Mouse (Mus musculus) left cerebral cortex, adult 18-20 months (tissue): ENCODE measurements around the gene Upf2. TPM values are rescaled to one million over a fixed set of nuclear protein-coding genes. Genes with fewer than 3 reads are reported as not detected.

Source experiments
- DNase-seq, 2 experiments: peaks; one replicate each; pipeline ENCODE4 v3.0.0; 2021 to 2022; ENCODE audit warnings: low spot score in 2 of 2, mixed read lengths in 1 of 2
- long read RNA-seq, 2 experiments: library from polyadenylated mRNA; stranded (forward); transcript quantifications; one replicate each; pipeline ENCODE4 v2.0.0; 2021
- total RNA-seq, 2 experiments: library from RNA; stranded (reverse); gene quantifications; 2 replicates each; pipeline ENCODE4 v1.2.3; 2021

Gene Upf2
- 10 to 100 TPM; 42.9 to 44.9 TPM for total RNA-seq
- long read RNA-seq, experiment 1, full-length matches to known transcripts, result 11 of 23 reads
- long read RNA-seq, experiment 1, partial matches to known transcripts, result 6 of 23 reads
- long read RNA-seq, experiment 1, other reads (novel, unspliced or antisense), result 6 of 23 reads
- long read RNA-seq, experiment 2, full-length matches to known transcripts, result 7 of 16 reads
- long read RNA-seq, experiment 2, partial matches to known transcripts, result 5 of 16 reads
- long read RNA-seq, experiment 2, other reads (novel, unspliced or antisense), result 4 of 16 reads

- peak; percentile 91 to 92 for DNase-seq
Observed at GRCm38 (mm10) chr2:5950766-5951595, at the start of gene Upf2. Gene Upf2, plus strand, starts transcription at chr2:5951469.

GRCm38 (mm10) chr2:5906092-5906491 is 45.2 kb upstream of the Upf2 start:
- DNase-seq, result peak in 1 of 2 experiments; percentile 30

- no peak for DNase-seq
Observed at GRCm38 (mm10) chr2:5906625-5907024, 44.6 kb upstream of the Upf2 start.

GRCm38 (mm10) chr2:5911282-5911965 is 39.8 kb upstream of the Upf2 start:
- peak in 1 of 2 experiments; percentile 24 for DNase-seq

- no peak for DNase-seq
Observed at GRCm38 (mm10) chr2:5922823-5923222, 28.4 kb upstream of the Upf2 start.

- no peak for DNase-seq
Observed at GRCm38 (mm10) chr2:5923786-5924185, 27.5 kb upstream of the Upf2 start.

GRCm38 (mm10) chr2:5927481-5927880 is 23.8 kb upstream of the Upf2 start:
- DNase-seq, result no peak

- no peak for DNase-seq
Observed at GRCm38 (mm10) chr2:5929793-5930192, 21.5 kb upstream of the Upf2 start.

- DNase-seq, result no peak
Observed at GRCm38 (mm10) chr2:5930291-5931054, 20.8 kb upstream of the Upf2 start.

GRCm38 (mm10) chr2:5931938-5932337 is 19.3 kb upstream of the Upf2 start:
- no peak for DNase-seq

- DNase-seq, result no peak
Observed at GRCm38 (mm10) chr2:5934936-5935335, 16.3 kb upstream of the Upf2 start.

GRCm38 (mm10) chr2:5936068-5936467 is 15.2 kb upstream of the Upf2 start:
- DNase-seq, result no peak

- no peak for DNase-seq
Observed at GRCm38 (mm10) chr2:5936550-5936949, 14.7 kb upstream of the Upf2 start.

GRCm38 (mm10) chr2:5939319-5939718 is 11.9 kb upstream of the Upf2 start:
- no peak for DNase-seq

- DNase-seq, result no peak
Observed at GRCm38 (mm10) chr2:5939911-5940310, 11.4 kb upstream of the Upf2 start.

- peak; percentile 24 to 30 for DNase-seq
Observed at GRCm38 (mm10) chr2:5940936-5941335, 10.3 kb upstream of the Upf2 start.

GRCm38 (mm10) chr2:5941861-5942415 is 9.3 kb upstream of the Upf2 start:
- no peak for DNase-seq

- peak; percentile 65 to 70 for DNase-seq
Observed at GRCm38 (mm10) chr2:5942416-5943032, 8.7 kb upstream of the Upf2 start, which contains the start of gene Dhtkd1. Gene Dhtkd1, minus strand, starts transcription at chr2:5942792.

- no peak for DNase-seq
Observed at GRCm38 (mm10) chr2:5943071-5943470, 8.2 kb upstream of the Upf2 start.

- no peak for DNase-seq
Observed at GRCm38 (mm10) chr2:5945629-5946028, 5.6 kb upstream of the Upf2 start.
